Mouse (Mus musculus) left cerebral cortex, adult 2 months (tissue): Measurements from ENCODE around the gene Rnf8. TPM values are rescaled to one million over a fixed set of nuclear protein-coding genes. Genes with fewer than 3 reads are reported as not detected.

Experiments
- DNase-seq, 2 experiments: peaks; one replicate each; pipeline ENCODE4 v3.0.0; 2021 to 2022; ENCODE audit warnings: low spot score in 2 of 2, mixed read lengths in 1 of 2; ENCODE audit errors: extremely low spot score in 1 of 2
- H3K27ac ChIP-seq: fragments of 200-600 bp; 2 replicates; pipeline ENCODE4 v1.8.1; 2022
- H3K4me3 ChIP-seq: fragments of 200-600 bp; 2 replicates; pipeline ENCODE4 v1.8.1; 2022
- CTCF ChIP-seq: fragments of 200-600 bp; IDR thresholded peaks from 2 replicates; pipeline ENCODE4 v1.8.1; 2022; ENCODE audit warnings: antibody characterized with exemption, mild to moderate bottlenecking, moderate library complexity
- intact Hi-C: fragments of 180-260 bp; cut with DNase I; formaldehyde crosslinking; loops from one replicate; pipeline ENCODE4 v1.15.1; 2025
- long read RNA-seq, 2 experiments: library from polyadenylated mRNA; stranded (forward); transcript quantifications; one replicate each; pipeline ENCODE4 v2.0.0; 2021; ENCODE audit warnings: borderline mapping rate in 2 of 2
- total RNA-seq, 2 experiments: library from RNA; stranded (reverse); gene quantifications; 2 replicates each; pipeline ENCODE4 v1.2.3; 2021

Rnf8 gene
- 10 to 100 TPM; 67.2 to 76.2 TPM for total RNA-seq
- long read RNA-seq, experiment 1, full-length matches to known transcripts: 68 of 74 reads
- long read RNA-seq, experiment 1, partial matches to known transcripts: 0 of 74 reads
- long read RNA-seq, experiment 1, other reads (novel, unspliced or antisense): 6 of 74 reads
- long read RNA-seq, experiment 2, full-length matches to known transcripts: 50 of 57 reads
- long read RNA-seq, experiment 2, partial matches to known transcripts: 2 of 57 reads
- long read RNA-seq, experiment 2, other reads (novel, unspliced or antisense): 5 of 57 reads

GRCm38 (mm10) chr17:29614115-29615023 is at the start of gene Rnf8, which contains the start of gene Gm28043:
Rnf8 (plus strand) TSS chr17:29614790.
Gm28043 (plus strand) TSS chr17:29614876.
- DNase-seq: peak; percentile 94
- H3K4me3 ChIP-seq: peak within 1 kb of the TSS; percentile 81
- intact Hi-C loops: loop anchor here (2.0 kb wide), 1 partner anchor 46 kb away; the partner anchor contains the start of gene Cmtr1
- peak within 1 kb of the TSS; percentile 90 for H3K27ac ChIP-seq
- TF ChIP-seq CTCF: peak; percentile 64

- intact Hi-C loops: no loop called here
- Histone ChIP-seq H3K27ac (no peak overlapping the region), H3K4me3 (no peak overlapping the region)
- no peak for TF ChIP-seq CTCF
- no peak for DNase-seq
Measured at GRCm38 (mm10) chr17:29565521-29565920, 49.1 kb upstream of the Rnf8 start.

- no peak for DNase-seq
- H3K27ac ChIP-seq: no peak overlapping the region
- intact Hi-C loops: no loop called here
- no peak overlapping the region for H3K4me3 ChIP-seq
- no peak for TF ChIP-seq CTCF
Measured at GRCm38 (mm10) chr17:29568435-29568834, 46.2 kb upstream of the Rnf8 start.

GRCm38 (mm10) chr17:29569831-29570230 is 44.8 kb upstream of the Rnf8 start:
- intact Hi-C loops: no loop called here
- TF ChIP-seq CTCF: no peak
- DNase-seq: no peak
- H3K4me3 ChIP-seq: no peak overlapping the region
- no peak overlapping the region for H3K27ac ChIP-seq

- DNase-seq: no peak
- TF ChIP-seq CTCF: no peak
- H3K4me3 ChIP-seq: no peak overlapping the region
- intact Hi-C loops: no loop called here
- no peak overlapping the region for H3K27ac ChIP-seq
Measured at GRCm38 (mm10) chr17:29579579-29580126, 34.9 kb upstream of the Rnf8 start.

GRCm38 (mm10) chr17:29583569-29583968 is 31.0 kb upstream of the Rnf8 start:
- no peak overlapping the region for H3K27ac ChIP-seq
- no peak for TF ChIP-seq CTCF
- DNase-seq: no peak
- intact Hi-C loops: no loop called here
- no peak overlapping the region for H3K4me3 ChIP-seq

GRCm38 (mm10) chr17:29584306-29584705 is 30.3 kb upstream of the Rnf8 start:
- no peak for TF ChIP-seq CTCF
- intact Hi-C loops: no loop called here
- H3K27ac ChIP-seq: no peak overlapping the region
- DNase-seq: no peak
- no peak overlapping the region for H3K4me3 ChIP-seq

GRCm38 (mm10) chr17:29584737-29585136 is 29.9 kb upstream of the Rnf8 start:
- TF ChIP-seq CTCF: no peak
- intact Hi-C loops: no loop called here
- H3K27ac ChIP-seq: no peak overlapping the region
- no peak overlapping the region for H3K4me3 ChIP-seq
- DNase-seq: no peak

GRCm38 (mm10) chr17:29585446-29585845 is 29.1 kb upstream of the Rnf8 start:
- no peak for DNase-seq
- Histone ChIP-seq H3K27ac (no peak overlapping the region), H3K4me3 (no peak overlapping the region)
- TF ChIP-seq CTCF: no peak
- intact Hi-C loops: no loop called here

GRCm38 (mm10) chr17:29586921-29587320 is 27.7 kb upstream of the Rnf8 start:
- TF ChIP-seq CTCF: no peak
- no peak overlapping the region for H3K4me3 ChIP-seq
- H3K27ac ChIP-seq: no peak overlapping the region
- intact Hi-C loops: no loop called here
- no peak for DNase-seq

- intact Hi-C loops: no loop called here
- TF ChIP-seq CTCF: no peak
- Histone ChIP-seq H3K27ac (no peak overlapping the region), H3K4me3 (no peak overlapping the region)
- no peak for DNase-seq
Measured at GRCm38 (mm10) chr17:29589221-29589898, 25.2 kb upstream of the Rnf8 start.
